Mouse (Mus musculus) lung, adult 2 months (tissue): ENCODE results near the gene Usp34. TPM values are rescaled to one million over a fixed set of nuclear protein-coding genes. Genes with fewer than 3 reads are reported as not detected.
A peak's percentile ranks its signal among the peaks of the same experiment; 100 is the strongest.
"Not testable (repeated sequence)": the region's sequence is repeated elsewhere in the genome, so short reads cannot be mapped to it uniquely, and the experiment has no call there.

Source experiments
- DNase-seq: peaks from one replicate; pipeline ENCODE4 v3.0.0; 2022
- H3K4me1 ChIP-seq: fragments of 200-500 bp; 2 replicates; pipeline ENCODE4 v1.6.1; 2011; ENCODE audit warnings: low read length; ENCODE audit not compliant: control insufficient read depth, insufficient read depth
- H3K4me3 ChIP-seq: fragments of 200-500 bp; replicated peaks from 2 replicates; pipeline ENCODE3; 2011; ENCODE audit warnings: low read depth, mild to moderate bottlenecking, control low read depth, low read length; ENCODE audit errors: extremely low read depth
- CTCF ChIP-seq: fragments of 200-500 bp; IDR thresholded peaks from 2 replicates; pipeline ENCODE4 v1.5.1; 2011; ENCODE audit warnings: mild to moderate bottlenecking, low read length, control low read depth; ENCODE audit not compliant: insufficient read depth
- POLR2A ChIP-seq: fragments of 200-500 bp; IDR thresholded peaks from 2 replicates; pipeline ENCODE4 v1.6.1; 2011; ENCODE audit warnings: low read depth, mild to moderate bottlenecking, control low read depth, low read length, borderline replicate concordance; ENCODE audit errors: extremely low read depth
- WGBS: fragments of 180-500 bp; shearing (Covaris S2); methylation state at CpG from one replicate; pipeline ENCODE4 v1.1.7; 2018; 5-methylcytosine and 5-hydroxymethylcytosine counted together
- polyA plus RNA-seq: library from polyadenylated mRNA; depleted of rRNA; stranded (reverse); fragments of >200 nt; gene quantifications from 2 replicates; pipeline ENCODE4 v1.2.3, GENCODE M21; 2012

The Usp34 gene
- polyA plus RNA-seq, 1 experiment = 9.7 TPM

DNA sequence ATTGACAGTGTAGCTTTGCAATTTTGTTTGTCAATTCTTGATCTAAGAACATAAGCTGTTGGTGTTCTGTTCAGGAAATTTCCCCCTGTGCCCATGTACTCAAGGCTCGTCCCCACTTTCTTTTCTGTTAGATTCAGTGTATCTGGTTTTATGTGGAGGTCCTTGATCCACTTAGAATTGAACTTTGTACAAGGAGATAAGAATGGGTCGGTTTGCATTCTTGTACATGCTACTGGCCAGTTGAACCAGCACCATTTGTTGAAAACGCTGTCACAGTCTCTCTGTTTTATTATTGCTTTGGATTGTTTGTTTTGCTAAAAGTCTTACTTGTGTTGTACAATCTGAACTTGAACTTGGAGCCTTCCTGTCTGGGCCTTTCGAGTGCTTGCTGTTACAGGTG, 89.9 kb downstream of the Usp34 start:
- Histone ChIP-seq H3K4me1 (no peaks in the 10 kb centered on the region), H3K4me3 (no peak overlapping the region)
- no peak for TF ChIP-seq CTCF
- TF ChIP-seq POLR2A = no peak
- DNase-seq = no peak
- 70% methylated on average over 4 of the region's 4 CpGs for whole genome bisulfite sequencing

- WGBS = 89% methylated on average over 12 of the region's 12 CpGs
- no peak for TF ChIP-seq CTCF
- no peak for TF ChIP-seq POLR2A
- Histone ChIP-seq H3K4me1 (no peaks in the 10 kb centered on the region), H3K4me3 (no peak overlapping the region)
- DNase-seq = no peak
These were observed 94.5 kb downstream of the Usp34 start for GRCm38 (mm10) chr11:23400978-23401776.

- TF ChIP-seq CTCF = no peak
- no peak for TF ChIP-seq POLR2A
- Histone ChIP-seq H3K4me1 (no peaks in the 10 kb centered on the region), H3K4me3 (no peak overlapping the region)
- DNase-seq = no peak
- WGBS = 89% methylated on average over 6 of the region's 6 CpGs
These were observed 121.6 kb downstream of the Usp34 start for GRCm38 (mm10) chr11:23428301-23428700.

- Histone ChIP-seq H3K4me3 (no peak overlapping the region), H3K4me1 (no peaks in the 10 kb centered on the region)
- TF ChIP-seq POLR2A (no peak), CTCF (no peak)
- no peak for DNase-seq
- WGBS = 86% methylated on average over 2 of the region's 2 CpGs
These were observed 123.3 kb downstream of the Usp34 start for GRCm38 (mm10) chr11:23430013-23430412.

DNA sequence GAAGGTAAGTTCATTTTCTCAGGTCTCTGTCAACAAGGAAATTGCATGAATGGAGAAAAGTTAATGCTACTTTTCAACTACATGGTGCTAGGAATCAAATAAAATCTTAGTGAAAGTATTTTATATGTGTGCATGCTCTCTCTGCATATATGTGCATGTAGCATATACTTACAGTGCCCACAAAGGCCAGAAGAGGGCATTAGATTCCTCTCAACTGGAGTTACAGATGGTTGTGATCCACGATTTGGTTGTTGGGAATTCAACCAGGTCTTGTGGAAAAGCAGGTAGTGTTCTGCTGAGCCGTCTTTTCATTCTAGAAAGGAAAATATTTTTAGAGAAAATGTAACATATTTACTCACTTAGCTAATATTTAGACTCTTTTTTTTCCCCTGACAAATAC, 129.4 kb downstream of the Usp34 start:
- WGBS = 84% methylated on average over 2 of the region's 2 CpGs
- Histone ChIP-seq H3K4me1 (no peaks in the 10 kb centered on the region), H3K4me3 (no peak overlapping the region)
- no peak for TF ChIP-seq POLR2A
- no peak for TF ChIP-seq CTCF
- DNase-seq = no peak

GRCm38 (mm10) chr11:23465862-23466261, 159.2 kb downstream of the Usp34 start:
- H3K4me3 ChIP-seq, H3K4me1 ChIP-seq, DNase-seq: not testable (repeated sequence)
- WGBS = 98% methylated on average over 2 of the region's 2 CpGs

DNA sequence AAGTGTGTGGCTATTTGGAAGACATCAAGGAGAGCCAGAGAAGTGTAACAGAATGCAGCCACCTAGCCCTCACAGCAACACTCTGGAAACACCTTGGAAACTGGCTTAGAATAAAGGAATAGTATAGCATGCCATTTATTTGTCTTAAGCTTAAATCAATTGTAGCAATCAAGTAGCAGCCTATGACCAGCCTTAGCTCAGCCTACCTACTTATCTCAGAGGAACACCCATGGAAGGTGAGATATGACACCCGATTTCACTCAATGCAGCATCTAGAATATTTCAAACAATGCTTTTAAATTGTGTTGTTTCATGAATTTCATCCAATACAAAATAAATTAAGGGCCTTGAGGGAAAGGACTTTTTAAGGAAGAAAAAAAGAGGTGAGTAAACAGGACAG, 183.3 kb downstream of the Usp34 start:
- WGBS = 80% methylated on average over 1 of the region's 1 CpGs
- no peak for DNase-seq
- TF ChIP-seq CTCF (no peak), POLR2A (no peak)

DNA sequence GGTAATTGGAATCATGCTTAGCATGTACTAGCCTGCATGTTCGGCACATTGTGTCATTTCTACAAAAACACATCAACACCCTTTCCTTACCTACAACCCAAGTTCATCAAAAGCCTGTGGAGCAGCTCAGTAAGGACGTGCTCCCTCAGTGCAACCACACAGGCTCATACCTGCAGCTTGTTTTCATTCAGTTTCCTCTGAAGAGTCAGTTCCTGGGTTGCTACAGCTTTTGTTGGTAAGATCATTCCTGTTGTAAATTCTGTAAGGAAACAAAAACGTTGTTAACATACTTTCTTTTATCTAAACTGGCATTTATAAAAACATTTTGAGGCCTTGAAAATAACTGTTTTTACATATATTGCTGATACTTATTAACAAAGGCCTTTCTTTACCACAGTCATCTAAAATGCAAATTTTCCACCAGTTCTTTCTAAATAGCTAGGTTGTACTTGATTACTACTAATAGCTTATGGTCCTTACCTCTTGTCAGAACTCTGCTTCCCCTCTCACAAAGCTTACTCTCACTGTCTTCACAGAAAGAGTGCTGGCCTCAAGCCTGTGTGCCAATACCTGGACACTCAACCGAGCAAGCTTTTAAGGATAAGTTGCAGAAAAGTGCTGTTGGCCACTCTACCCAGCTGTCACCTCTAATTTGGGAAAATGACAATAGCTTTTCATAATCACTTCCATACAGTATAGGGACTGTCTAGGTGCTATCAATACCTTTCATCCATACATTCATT, 185.5 kb downstream of the Usp34 start:
- 82% methylated on average over 4 of the region's 4 CpGs for WGBS
- Histone ChIP-seq H3K4me3 (no peak overlapping the region), H3K4me1 (peaks cover 9% of the 10 kb centered on the region)
- DNase-seq = no peak
- no peak for TF ChIP-seq POLR2A
- no peak for TF ChIP-seq CTCF

More for the DNA sequence above, 183.3 kb downstream of the Usp34 start:
- no peaks in the 10 kb centered on the region for H3K4me1 ChIP-seq
- H3K4me3 ChIP-seq = no peak overlapping the region

DNA sequence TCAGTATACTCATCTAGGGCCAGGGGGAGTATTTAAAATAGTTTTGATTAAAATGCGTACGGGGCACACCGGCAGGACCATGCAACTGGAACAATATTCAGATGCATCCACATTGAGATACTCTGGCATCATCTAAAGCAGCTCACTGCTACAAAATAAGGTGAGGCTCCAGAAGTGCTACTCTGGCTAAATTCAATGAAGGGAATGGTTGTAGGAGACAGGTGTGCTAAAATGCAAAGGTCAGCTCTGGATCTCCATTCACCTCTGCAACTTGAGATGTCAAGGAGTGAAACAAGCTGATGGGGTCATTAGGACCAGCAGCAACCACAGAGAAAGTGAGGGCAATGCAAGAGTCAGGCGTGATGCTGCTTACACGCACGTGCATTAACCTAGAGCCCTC, 188.5 kb downstream of the Usp34 start:
- Histone ChIP-seq H3K4me1 (peaks cover 9% of the 10 kb centered on the region), H3K4me3 (no peak overlapping the region)
- 90% methylated on average over 6 of the region's 6 CpGs for WGBS
- no peak for TF ChIP-seq POLR2A
- TF ChIP-seq CTCF = no peak
- DNase-seq = no peak

DNA sequence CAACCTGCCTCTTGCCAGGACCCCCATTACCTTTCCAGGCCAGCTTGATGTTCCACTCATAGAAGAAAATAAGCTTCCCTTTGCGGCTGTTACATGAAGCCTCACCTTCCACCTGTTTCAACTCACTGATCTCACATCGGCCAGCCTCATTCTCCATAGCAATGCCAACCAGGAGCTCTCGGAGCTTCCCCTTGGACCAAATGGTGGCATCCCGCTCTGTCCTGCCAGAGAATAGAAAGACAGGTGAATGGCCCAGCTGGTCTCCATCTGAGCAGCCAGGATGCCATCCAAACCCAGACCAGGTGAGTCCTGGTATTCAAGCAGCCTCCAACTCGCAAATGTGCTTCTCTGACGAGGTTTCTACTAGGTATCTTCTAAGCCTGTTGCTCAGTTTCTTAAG, 190.0 kb downstream of the Usp34 start:
- Histone ChIP-seq H3K4me3 (peak overlapping the region; percentile 4), H3K4me1 (peaks cover 9% of the 10 kb centered on the region)
- no peak for DNase-seq
- no peak for TF ChIP-seq CTCF
- no peak for TF ChIP-seq POLR2A
- WGBS = 50% methylated on average over 6 of the region's 6 CpGs
